Mouse (Mus musculus) ovary, postnatal 36 days (tissue): ENCODE measurements around the gene Sptssb.
A peak's percentile ranks its signal among the peaks of the same experiment; 100 is the strongest.

Experiments used
- DNase-seq: peaks from one replicate; pipeline ENCODE4 v3.0.0; 2022; ENCODE audit warnings: low spot score, mixed read lengths

The Sptssb gene

GRCm38 (mm10) chr3:69859858-69860588, at the start of gene Sptssb:
Gene Sptssb, minus strand, starts transcription at chr3:69859940.
- peak; percentile 12 for DNase-seq

DNA sequence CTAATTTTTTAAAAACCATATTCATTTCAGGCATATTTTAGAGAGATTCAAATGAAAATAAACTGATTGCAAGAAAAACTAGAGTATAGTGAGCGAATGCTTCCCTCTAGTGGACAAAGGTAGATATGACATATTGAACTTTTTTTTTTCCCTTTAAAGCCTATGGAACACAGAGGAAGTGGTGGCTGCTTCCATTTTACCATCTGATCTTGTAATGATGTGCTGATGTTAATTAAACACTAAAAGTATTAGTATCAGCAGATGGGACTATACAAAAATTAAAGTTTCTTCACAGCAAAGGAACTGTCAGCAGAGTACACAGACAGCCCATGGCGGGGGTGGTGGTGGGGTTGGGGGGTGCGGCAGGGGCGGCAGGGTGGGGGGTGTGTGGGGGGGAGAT, 48.3 kb upstream of the Sptssb start:
- no peak for DNase-seq

DNA sequence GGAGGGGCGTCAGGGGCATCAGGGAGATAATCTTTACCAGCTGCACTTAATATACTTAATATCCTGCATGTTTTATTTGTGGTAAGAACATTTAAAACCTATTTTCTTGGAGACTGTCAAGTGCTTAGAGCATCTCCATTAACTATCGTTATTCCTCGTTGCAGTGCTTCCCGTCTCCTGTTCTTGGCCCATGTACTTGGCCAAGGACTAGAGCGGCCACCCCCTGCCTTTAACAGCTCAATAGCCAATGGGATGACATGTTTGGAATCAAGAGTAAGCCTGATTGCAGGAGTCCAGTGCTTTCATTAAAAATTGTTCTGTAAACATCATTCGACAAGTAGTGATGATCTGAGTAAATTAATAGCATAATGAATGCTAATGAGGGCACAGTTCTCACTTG, 47.8 kb upstream of the Sptssb start:
- DNase-seq: no peak

DNA sequence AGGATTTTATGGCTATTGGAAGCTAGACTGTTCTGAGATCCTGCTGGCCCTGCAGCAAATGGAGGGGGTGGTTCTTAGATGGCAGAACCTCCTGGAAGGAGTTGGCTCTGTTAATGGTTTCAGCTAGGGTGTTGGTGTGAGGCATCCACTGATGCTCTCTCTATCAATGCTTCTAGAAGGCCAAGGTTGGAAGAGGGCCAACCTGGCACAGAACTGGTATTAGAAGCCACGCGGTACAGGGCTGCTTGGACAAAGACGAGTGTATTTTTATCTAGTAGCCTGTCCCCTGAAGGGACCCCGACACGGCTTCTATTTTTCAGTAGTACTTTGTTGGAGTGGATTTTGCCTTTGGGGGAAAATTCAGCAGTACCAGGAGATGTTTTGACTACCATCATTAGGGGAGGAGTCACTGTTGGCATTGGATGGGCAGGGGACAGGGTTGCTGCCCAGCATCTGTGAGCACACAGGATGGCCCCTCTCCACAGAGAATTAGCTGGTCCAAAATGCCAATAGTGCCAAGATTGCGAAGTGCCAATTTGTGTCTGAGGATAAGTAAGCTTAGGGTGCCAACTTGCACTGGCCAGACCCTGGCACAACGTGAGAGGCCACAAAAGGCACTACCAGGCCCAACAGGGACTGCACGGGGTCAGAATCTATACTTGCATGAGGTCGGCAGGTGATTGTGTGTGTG, 43.2 kb upstream of the Sptssb start:
- DNase-seq: no peak

DNA sequence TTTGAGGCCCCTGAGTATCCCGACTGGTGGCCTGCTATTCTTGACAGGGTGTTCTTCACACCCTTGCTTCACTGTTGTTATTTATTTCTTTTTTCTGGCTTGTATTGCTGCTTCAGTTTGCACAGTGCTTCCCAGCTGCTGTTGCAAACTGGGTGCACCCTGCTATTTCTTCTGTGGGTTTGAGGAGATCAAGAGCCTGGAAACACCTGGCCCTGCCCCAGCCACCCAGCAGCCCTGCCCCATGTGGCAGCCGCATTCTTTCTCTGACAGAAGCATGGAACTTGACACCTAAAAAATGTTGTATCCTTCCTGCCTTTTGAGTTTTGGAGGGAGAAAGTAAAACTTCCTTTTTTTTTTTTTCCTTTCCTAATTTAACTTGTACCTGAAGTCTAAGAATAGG, 42.6 kb upstream of the Sptssb start:
- DNase-seq: no peak

GRCm38 (mm10) chr3:69901874-69902381, 42.2 kb upstream of the Sptssb start:
- no peak for DNase-seq

DNA sequence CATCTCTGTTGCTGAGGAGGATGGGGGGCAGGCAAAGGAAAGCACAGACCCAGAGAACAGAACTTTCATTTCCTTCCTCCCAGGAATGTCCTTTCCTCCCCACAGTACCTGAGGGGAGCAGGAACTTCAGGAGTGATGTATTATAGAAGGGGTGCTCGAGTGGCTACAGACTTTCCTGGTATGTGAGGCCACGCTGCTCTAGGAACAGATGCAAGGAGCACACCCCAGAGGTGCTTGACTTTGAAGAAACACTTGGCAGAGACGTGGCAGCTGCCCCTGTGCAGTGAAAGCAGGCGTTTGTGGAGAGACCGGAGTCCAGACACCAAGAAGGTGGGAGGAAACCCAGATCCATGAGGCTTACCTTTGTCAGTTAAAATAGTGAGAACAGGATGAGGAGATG, 40.6 kb upstream of the Sptssb start:
- no peak for DNase-seq

- DNase-seq: no peak
Observed at GRCm38 (mm10) chr3:69897917-69898594, 38.3 kb upstream of the Sptssb start.

GRCm38 (mm10) chr3:69895516-69895915, 35.8 kb upstream of the Sptssb start:
- no peak for DNase-seq

DNA sequence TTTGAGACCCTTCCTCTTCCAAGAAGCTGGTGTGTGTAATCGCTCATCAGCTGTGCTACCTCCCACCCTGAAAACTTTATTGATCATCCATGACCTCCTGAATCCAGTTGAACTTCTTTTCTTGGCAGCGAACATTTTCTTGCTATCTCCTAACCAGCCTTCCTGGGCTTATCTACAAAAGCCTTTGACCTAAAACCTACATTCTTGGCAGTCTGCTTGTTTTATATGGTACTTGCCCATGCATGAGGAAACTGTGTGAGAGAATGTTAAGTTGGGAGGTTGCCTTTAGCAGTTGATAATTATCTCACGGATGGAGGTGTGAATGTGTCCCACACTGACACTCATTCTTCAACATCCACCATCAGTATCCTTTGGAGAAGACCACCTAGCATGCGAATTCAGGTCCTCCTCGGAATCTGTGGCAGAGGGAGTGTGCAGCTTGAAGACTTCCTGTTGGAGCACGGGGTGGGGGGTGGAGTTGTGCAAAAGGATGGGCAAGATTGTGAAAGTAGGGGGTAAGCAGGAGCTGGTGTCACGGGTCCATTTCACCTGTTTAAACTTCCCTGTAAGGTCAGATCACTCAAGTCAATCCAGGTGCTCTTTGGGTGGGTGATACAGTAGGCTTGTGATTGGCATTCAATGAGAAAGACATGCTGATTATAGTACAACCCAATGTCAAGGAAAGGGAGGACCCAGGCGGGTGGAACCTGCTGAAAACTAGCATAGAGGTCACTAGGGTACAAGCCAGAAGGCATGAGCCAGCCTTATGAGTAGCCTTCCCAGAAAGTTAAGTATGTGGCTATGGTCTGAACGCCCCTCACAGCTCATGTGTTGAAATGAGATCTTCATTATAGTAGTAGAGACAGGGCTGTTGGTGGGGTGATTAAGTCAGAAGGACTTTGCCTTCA, 32.7 kb upstream of the Sptssb start:
- no peak for DNase-seq

GRCm38 (mm10) chr3:69885866-69886265, 26.1 kb upstream of the Sptssb start:
- DNase-seq: no peak

DNA sequence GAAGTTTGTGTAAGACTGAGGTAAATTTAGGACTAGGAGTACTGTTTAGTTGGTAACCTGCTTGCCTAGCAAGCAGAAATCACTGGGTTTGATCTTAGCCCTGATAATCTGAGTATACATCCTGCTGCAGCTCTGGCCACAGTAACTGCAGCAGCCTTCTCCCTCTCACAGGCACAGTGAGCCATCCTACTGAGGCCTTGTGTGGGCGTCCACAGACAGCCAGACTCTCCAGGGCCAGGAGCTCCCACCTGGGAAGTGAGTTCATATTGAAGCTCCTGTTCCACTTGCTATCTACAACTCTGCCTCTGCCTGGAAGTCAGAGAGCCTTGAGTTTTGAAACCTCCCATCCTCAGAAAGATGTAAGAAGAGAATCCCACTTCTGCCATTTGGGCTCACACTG, 24.0 kb upstream of the Sptssb start:
- DNase-seq: no peak

DNA sequence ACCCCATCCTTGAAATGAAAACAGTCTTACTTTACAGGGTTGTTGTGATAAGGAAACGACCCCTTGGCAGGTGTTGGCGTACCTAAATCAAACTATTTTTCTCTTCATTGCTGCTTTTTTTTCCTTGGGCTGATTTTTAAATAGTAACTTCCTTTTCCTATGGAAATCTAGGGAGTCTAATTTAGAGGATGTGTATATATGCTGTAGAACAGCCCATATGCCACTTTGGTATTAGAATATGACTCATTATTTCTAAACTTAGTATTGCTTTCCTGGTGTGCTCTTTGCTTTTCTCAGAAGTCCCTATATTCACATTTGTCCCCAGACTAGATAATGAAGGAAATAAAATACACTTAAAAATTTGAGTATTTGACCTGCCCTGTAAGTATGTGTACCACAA, 17.8 kb upstream of the Sptssb start:
- no peak for DNase-seq

GRCm38 (mm10) chr3:69874721-69875120, 15.0 kb upstream of the Sptssb start:
- no peak for DNase-seq

GRCm38 (mm10) chr3:69872661-69873327, 13.1 kb upstream of the Sptssb start:
- DNase-seq: no peak

DNA sequence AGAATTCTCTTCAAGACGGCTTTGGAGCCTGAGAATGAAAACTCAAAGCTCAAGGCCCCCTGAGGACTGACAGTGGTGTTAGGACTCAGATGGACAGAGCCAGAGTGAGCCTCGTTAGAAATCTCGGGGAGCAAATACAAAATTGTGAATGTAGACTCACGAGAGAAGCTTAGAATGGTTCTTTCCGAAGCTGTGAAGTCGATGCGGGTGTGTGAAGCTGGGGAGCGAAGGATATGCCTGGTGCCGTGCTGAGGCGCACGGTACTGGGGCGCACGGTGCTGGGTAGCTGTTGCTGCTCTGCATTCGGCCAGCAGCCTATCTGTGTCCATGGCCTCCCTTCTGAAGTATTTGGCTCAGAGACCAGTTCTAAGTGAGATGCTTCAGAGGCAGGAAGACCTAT, 11.4 kb upstream of the Sptssb start:
- DNase-seq: no peak

DNA sequence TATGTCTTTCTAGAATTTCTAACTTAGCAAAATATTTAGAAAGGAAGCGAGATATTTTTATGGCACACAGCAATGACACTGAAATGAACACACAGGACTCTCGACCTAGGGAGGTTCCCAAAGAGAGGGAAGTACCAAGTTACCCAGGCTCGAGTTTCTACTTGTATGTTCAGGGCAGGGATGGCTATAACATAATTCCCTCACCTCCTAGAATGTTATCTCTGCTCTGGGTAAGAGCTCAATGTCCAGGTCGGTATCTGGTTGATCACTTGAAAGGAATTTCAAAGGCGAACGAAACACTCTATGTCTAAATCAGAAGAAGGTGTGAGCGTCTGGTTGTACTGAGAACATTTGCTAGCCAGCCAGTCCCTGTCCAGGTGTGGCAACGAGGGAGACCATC, 10.0 kb upstream of the Sptssb start:
- no peak for DNase-seq

DNA sequence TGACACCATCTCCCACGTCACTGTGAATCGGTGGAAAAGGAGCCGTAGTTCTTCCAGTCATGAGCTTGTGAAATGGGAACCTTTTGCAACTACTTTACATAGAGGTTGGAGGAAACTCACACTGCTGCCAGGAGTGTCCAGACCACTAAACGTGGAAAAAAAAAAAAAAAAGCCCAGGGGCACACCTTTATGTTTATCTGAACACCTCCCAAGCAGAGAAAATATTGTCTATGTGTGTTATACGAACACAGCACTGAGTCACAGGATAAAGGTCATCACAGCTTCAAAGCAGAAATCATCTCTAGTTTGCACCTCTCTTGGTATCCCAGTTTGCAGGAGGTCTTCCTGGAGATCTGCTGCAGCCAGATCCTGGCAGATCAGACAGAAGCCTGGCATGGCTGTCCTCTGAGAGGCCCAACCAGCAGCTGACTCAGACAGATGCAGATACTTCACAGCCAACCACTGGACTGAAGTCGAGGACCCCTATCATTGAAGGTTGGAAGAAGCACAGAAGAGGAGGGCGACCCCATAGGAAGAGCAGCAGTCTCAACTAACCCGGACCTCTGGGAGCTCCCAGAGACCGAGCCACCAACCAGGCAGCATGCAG, 2.2 kb upstream of the Sptssb start:
- DNase-seq: no peak

DNA sequence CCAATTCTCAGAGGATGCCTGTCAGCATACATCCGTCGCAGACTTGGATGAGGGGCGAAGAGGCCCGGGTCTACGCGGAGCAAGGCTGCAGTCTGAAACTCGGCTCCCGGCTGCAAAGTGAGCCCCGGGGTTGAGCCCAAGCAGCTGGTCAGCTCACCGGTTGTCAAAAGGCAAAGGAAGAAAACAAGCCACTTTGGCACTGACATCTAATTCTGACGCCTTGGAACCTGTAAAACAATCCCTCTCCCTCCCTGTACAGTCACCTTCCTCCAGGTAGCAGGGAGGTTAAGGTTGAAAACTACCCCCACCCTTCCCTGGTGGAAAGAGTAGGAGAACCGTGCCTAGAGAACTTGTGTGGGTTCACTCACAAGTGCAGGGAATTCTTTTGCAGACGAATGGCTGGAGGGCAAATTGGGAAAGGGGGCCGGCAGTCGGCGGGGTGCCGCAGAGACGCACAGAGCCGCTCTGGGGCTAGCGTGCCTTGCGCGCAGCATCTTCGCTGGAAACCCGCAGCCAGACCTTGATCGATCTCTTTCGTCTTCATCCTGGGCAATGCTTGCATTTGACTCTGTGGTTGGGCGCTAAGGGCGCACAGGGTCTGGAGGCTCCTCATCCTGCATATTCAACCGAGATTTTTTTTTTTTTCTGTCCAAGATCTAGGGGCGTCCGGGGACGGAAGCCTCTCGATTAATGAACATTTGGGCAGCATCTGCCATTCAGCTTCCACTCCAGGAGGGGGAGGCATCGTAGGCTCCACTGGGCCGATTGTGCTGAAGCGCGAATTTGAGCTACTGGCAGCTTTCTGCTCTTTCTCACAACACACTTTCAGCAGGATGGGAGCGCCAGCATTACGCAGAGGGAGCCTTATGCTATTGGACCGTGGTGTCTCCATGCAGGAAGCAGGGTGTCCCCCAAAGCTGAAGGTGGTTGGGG, 1.1 kb upstream of the Sptssb start:
- peak; percentile 12 for DNase-seq

- no peak for DNase-seq
Observed at GRCm38 (mm10) chr3:69839485-69839884, 20.3 kb downstream of the Sptssb start.
